Mouse (Mus musculus): Measurements from ENCODE around the gene Snupn.

The Snupn gene

DNA sequence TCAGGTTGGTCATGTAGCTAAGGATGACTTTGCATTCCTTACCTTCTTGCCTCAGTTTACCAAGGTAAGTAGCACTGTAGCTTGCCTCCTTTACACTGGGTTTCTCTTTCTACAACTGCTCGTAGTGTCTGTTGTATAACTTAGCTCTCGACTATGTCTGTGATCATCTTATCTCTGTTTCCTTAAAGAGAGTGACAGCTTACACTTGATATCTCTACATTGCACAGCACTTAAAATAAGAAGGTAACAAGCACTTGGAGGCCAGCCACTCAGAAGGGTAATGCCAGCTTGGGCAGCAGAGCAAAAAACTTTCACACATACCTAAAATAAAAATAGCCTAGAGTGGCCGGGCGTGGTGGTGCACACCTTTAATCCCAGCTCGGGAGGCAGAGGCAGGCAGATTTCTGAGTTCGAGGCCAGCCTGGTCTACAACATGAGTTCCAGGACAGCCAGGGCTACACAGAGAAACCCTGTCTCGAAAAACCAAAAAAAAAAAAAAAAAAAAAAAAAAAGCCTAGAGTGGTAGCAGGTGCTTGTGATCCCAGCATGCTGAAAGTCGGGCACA, 23.4 kb downstream of the Snupn start:
- TF ChIP-seq GATA4 (IDR thresholded peaks at IDR 0.05; ENCODE audit: insufficient replicate concordance, low read length), result no peak

DNA sequence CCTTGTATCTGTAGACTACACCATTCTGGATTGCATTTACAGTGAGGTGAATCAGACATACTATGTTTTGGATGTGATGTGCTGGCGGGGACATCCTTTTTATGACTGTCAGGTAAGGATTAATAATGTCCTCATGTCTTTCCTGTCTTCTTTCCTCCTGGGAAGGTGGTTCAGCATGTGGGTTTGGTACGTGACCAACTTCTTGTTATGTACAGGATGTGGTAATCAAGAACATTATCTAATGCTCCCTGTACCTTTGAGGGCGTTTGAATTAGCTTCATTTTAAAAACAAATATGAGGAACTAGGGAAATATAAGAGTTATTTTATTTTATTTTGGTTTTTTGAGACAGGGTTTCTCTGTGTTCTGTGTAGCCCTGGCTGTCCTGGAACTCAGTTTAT, 24.5 kb downstream of the Snupn start:
- no peak for TF ChIP-seq GATA4 (IDR thresholded peaks at IDR 0.05; ENCODE audit: insufficient replicate concordance, low read length)

DNA sequence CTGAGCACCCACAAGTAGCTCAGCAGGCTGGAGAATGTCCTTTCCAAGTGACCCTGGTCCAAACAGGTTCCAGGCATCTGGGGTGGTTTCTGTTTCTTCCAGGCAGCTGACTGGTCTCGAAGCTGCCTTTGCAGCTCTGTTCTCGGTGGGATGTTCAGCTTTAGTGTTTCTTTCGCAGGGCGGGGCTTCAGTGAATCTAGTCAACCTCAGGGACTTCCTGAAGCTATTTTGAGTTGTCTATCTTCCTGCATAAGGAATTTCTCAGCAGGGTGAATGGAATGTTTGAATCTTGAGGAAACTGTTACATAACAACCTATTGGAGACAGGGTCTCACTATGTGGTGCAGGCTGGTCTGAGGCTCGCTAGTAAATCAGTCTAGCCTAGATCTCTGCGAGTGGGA, 29.5 kb downstream of the Snupn start:
- no peak for TF ChIP-seq GATA4 (IDR thresholded peaks at IDR 0.05; ENCODE audit: insufficient replicate concordance, low read length)

DNA sequence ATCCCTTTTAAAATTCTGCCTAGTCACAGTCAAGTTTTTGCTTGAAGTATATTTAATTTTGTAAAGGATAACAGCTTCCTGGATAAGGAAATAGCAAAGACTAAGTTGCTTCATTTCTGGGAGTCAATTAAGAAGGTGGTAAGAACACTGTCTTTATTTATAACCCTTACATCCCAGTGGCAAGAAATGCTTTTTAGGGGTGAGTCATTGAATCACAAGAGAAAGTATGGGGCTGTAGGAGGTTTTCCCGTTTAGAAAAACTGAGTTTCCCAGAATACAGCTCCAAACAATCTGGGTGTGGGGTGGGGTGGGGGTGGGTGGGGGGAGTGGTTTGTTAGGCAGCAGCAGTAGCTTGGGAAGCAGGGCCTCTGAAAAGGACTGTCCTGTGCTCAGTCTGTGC, 30.8 kb downstream of the Snupn start:
- no peak for TF ChIP-seq GATA4 (IDR thresholded peaks at IDR 0.05; ENCODE audit: insufficient replicate concordance, low read length)

DNA sequence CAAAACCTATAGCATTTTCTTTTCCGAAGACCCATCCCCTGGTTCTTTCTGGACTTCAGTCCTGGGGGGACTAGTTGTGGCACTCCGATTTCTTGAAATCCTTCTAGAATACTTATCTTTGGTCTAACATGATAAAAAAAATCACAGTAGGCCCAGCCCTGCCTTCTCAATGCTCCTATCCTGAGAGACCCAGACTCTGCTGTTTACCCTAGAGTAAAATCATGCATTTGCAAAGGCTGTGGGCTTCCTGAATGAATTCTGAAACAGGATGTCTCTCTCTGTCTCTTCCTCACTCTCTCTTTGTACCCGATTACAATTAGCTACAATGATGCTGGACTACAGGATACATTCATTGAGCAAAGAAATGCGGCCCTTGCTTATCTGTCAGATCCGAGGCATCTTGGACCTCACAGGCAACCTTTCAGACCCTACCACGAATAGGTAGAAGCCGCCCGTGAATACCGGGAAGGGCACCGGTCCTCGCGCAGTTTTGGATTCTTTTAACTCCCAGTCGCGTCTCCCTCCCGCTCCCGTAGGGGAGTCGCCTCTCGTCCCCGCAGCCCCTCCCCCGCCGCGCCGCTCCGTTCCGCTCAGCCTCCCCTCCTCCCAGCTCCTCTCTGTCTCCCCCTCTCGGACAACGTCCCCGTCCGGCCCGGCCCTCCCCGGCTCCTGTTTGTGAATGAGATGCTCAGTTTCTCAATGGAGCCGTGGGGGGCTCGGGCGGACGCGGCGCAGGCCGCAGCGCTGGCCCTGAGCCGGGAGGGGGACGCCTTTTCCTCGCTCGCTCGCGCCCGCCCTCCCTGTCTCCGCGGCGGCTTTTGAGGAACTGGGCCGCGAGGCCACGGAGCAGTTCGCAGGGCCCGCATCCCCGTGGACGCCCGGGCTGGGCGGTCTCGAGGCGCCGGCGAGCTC, 43.9 kb downstream of the Snupn start, which contains the start of gene Ptpn9:
Gene Ptpn9, plus strand, starts transcription at position 638 of the 912 bp plus-strand sequence.
- peak; percentile 52; the same call in 1 of the 2 replicates for TF ChIP-seq GATA4 (IDR thresholded peaks at IDR 0.05; ENCODE audit: insufficient replicate concordance, low read length)

DNA sequence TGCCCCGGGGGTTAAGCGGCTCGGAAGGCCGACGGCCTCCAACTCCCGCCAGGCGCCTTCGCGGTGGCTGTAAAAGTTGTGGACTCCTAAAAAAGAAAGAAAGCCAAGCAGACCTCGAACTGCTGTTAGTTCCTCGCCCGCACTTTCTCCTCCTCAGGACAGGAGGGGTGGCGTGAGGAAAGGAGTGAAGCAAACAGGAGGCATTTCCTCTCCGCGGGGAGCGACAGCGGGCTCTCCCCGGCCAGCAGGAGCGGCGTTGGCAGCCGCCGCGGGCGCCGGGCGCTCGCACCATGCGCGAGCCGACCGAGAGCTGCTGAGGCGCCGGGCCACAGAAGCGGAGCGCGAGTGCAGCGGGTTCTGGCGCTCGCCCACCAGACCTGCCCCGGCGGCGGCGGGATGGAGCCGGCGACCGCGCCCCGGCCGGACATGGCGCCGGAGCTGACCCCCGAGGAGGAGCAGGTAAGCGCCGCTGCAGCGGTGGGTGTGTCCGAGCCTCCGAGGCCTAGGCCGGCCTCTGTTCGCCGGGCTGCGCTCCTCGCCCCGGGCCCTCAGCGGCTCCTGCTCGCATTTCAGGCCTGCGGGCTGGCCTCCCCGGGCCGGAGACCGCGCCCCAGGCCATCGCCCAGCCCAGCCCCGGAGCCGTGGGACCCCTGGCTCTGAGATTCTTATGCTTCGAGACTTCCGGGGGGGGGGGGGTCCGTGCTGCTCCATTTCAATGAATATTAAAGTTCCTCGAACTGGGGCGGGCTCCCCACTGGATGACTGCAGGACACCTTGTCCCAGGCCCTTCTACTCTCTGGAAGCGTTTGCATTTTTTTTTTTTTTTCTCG, 44.7 kb downstream of the Snupn start:
- TF ChIP-seq GATA4 (IDR thresholded peaks at IDR 0.05; ENCODE audit: insufficient replicate concordance, low read length), result no peak

DNA sequence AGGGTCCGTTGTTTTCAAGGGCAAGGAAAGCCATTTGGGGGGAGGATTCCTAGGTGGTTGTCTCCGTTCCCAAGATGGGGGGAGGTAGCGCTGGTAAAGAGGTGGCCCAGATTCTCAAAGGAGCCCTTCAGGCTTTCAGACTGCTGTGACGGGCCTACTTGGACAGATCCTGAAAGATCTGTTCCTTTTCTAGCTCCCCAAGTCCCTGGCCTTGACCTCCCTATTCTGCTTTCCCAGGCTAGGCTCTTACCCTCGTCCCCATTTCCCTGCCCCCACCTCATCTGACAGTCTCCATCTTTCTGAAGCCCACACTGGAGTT, 45.3 kb downstream of the Snupn start:
- no peak for TF ChIP-seq GATA4 (IDR thresholded peaks at IDR 0.05; ENCODE audit: insufficient replicate concordance, low read length)

DNA sequence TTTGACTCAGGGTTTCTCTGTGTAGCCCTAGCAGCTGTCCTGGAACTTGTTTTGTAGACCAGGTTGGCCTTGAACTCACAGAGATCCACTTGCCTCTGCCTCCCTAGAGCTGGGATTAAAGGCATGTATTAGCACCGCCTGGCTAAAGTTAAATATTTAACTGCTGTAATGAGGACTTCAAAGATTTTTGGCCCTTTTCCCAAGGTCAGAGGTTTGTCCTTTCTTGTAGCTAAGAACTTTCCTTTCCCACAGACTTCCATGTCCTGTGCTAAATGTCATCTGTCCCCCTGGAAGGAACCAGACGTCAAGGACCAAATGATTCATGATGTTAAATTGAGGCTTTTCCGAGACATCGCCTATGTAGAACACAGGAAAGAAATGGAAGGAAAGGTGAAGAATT, 52.3 kb downstream of the Snupn start:
- no peak for TF ChIP-seq GATA4 (IDR thresholded peaks at IDR 0.05; ENCODE audit: insufficient replicate concordance, low read length)

DNA sequence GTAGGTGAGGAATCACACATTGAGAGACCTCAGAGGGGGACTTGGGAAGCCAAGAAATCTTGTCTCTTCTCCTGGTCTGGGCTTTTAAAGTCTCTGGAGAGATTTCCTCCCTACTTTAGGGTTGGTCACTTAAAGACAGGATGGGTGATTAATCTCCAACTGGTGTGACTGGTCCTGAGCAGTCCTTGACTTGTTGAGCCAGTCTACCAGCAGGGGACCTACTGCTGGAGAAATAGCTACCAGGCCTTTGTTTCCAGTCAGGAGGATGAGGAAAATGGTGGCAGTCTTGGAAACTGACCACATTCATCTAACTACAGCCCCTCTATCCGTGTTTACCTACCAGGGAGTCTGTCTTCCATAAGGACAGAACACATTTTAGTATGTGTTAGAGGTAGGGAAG, 61.7 kb downstream of the Snupn start:
- no peak for TF ChIP-seq GATA4 (IDR thresholded peaks at IDR 0.05; ENCODE audit: insufficient replicate concordance, low read length)

DNA sequence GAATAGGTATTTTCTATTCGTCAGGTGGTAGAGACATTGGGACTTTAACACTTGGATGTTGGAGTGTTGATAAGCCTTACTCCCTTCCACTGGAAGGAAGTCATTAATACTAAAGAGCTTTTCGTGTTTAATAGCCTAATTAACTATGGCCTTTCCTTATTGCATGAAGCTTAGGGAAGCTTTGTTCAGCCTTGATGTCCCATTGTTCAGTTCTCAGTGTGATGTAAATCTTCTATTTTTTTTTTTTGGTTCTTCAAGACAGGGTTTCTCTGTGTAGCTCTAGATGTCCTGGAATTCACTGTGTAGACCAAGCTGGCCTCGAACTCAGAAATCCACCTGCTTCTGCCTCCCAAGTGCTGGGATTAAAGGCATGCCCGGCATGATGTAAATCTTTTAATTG, 62.2 kb downstream of the Snupn start:
- TF ChIP-seq GATA4 (IDR thresholded peaks at IDR 0.05; ENCODE audit: insufficient replicate concordance, low read length), result no peak

DNA sequence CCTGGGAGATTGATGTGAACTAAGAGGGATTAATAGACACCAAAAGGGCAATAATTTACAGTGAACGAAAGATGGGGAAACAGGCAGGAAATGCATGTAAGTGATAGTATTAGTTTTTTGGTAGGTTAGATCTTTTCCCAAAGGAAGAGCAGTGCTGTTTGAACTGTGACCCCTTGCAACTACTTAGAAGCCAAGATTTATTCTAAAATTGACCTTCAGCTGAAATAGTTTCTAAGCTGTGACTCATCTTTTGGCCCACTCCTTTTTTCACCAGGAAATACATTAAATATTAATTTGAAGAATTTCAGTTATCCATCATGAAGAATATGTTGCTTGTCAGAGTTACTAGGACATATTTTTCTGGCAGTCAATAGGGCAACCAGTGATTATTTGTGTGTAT, 63.1 kb downstream of the Snupn start:
- TF ChIP-seq GATA4 (IDR thresholded peaks at IDR 0.05; ENCODE audit: insufficient replicate concordance, low read length), result no peak

DNA sequence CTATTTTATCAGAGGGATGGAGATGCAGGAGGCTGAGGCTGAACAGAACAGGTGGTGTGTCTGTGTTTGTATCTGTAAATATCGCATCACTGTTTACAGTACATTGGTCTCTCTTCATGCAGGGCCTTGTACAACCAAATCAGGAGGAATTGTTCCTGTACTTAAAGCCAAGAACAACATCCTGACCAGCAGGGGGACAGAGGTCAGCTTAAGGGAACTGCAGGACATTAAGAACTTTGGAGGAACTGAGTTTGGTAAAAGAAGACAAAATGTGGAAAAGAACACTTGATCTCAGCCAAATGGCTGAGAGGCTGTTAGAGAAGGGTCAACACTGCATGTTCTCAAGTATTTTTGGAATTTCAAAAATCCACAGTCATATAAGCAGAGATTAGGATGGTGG, 64.1 kb downstream of the Snupn start:
- peak; percentile 20; the same call in 1 of the 2 replicates for TF ChIP-seq GATA4 (IDR thresholded peaks at IDR 0.05; ENCODE audit: insufficient replicate concordance, low read length)

DNA sequence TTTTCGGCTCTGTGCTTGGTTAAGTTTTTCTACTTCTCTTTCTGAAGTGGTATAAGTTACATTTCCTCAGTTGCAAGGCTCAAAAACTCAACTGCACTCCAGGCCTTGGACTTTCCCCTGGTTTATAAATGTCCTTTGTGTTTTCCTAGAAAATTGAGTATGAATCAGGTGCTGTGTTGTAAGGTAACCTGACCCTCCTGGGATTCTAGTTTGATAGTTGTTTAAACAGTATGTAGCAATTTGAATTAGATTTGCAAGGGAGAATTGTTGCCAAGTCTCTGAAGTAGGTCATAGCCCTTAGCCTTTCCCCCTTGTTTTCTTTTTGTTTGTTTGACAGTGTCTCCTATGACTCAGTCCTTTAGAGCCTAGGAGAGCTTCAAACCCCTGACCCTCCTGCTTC, 67.0 kb downstream of the Snupn start:
- TF ChIP-seq GATA4 (IDR thresholded peaks at IDR 0.05; ENCODE audit: insufficient replicate concordance, low read length), result no peak

DNA sequence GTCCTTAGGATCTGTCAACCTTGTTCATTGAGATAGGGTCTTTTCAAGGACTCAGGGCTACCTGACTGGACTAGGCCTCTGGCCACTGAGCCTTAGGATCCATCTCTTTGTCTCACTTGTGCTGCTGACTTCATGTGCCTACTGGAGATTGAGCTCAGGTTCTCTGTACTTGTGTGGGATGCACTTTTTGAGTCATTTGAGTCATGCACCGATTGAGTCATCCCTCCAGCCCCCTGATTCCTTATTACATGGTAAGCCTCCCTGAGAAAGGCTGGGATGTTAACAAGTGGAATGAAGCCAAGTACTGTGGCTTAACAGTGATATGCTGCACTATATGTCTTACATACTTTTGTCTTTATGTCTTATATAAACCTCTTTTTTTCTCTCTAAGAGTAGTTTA, 81.1 kb downstream of the Snupn start:
- TF ChIP-seq GATA4 (IDR thresholded peaks at IDR 0.05; ENCODE audit: insufficient replicate concordance, low read length), result no peak

All from liver, adult (tissue).